Mouse (Mus musculus): ENCODE data around the gene Npas2. TPM values are rescaled to one million over a fixed set of nuclear protein-coding genes. Genes with fewer than 3 reads are reported as not detected.

Npas2 gene
- total and polyA plus RNA-seq, 3 experiments, result not detected

- Histone ChIP-seq H3K27me3 (ENCODE audit: control insufficient read depth in 1 of 2, insufficient read depth in 2 of 2, low read length in 2 of 2) (peaks cover 0 to 2% of the 10 kb centered on the region in 2 experiments; a peak in 2 of 4 replicates), H3K79me2 (ENCODE audit: control insufficient read depth, insufficient read depth, low read length, poor library complexity) (no peaks in the 10 kb centered on the region), H3K9ac (ENCODE audit: control insufficient read depth, low read depth, low read length, poor library complexity, severe bottlenecking) (no peak overlapping the region), H3K27ac (ENCODE audit: control insufficient read depth, low read depth, low read length) (no peak overlapping the region), H3K4me1 (ENCODE audit: control insufficient read depth in 1 of 2, insufficient read depth in 2 of 2, low read length in 2 of 2) (no peaks in the 10 kb centered on the region), H3K4me3 (ENCODE audit: control insufficient read depth in 1 of 2, insufficient read depth in 1 of 2, low read depth in 2 of 2, low read length in 2 of 2) (no peak overlapping the region), H3K9me3 (replicated peaks; ENCODE audit: insufficient read depth, low read length) (no peaks in the 10 kb centered on the region), H3K36me3 (ENCODE audit: control insufficient read depth in 1 of 2, insufficient read depth in 2 of 2, low read length in 2 of 2) (no peaks in the 10 kb centered on the region)
- TF ChIP-seq BHLHE40 (IDR thresholded peaks at IDR 0.05; ENCODE audit: borderline replicate concordance, low read depth, low read length) (no peak), ZKSCAN1 (IDR thresholded peaks at IDR 0.05; ENCODE audit: low read depth, low read length) (no peak), ELF1 (IDR thresholded peaks at IDR 0.05; ENCODE audit: low read depth, low read length) (no peak), POLR2A (IDR thresholded peaks at IDR 0.05; ENCODE audit: control insufficient read depth in 1 of 2, insufficient read depth in 1 of 2, low read depth in 1 of 2, low read length in 2 of 2, poor library complexity in 1 of 2) (no peak), SMC3 (IDR thresholded peaks at IDR 0.05; ENCODE audit: low read depth, low read length) (no peak), MAZ (IDR thresholded peaks at IDR 0.05; ENCODE audit: low read depth, low read length) (no peak)
- DNase-seq (ENCODE audit: low read depth, low spot score), result no peak
Measured at GRCm38 (mm10) chr1:39313352-39314245, 120.1 kb downstream of the Npas2 start.

- Histone ChIP-seq H3K79me2 (ENCODE audit: control insufficient read depth, insufficient read depth, low read length, poor library complexity) (no peaks in the 10 kb centered on the region), H3K36me3 (ENCODE audit: control insufficient read depth in 1 of 2, insufficient read depth in 2 of 2, low read length in 2 of 2) (no peaks in the 10 kb centered on the region), H3K27ac (ENCODE audit: control insufficient read depth, low read depth, low read length) (no peak overlapping the region), H3K27me3 (ENCODE audit: control insufficient read depth in 1 of 2, insufficient read depth in 2 of 2, low read length in 2 of 2) (no peaks in the 10 kb centered on the region; a peak in 1 of 4 replicates), H3K9me3 (replicated peaks; ENCODE audit: insufficient read depth, low read length) (no peaks in the 10 kb centered on the region), H3K4me1 (ENCODE audit: control insufficient read depth in 1 of 2, insufficient read depth in 2 of 2, low read length in 2 of 2) (no peaks in the 10 kb centered on the region), H3K4me3 (ENCODE audit: control insufficient read depth in 1 of 2, insufficient read depth in 1 of 2, low read depth in 2 of 2, low read length in 2 of 2) (no peak overlapping the region), H3K9ac (ENCODE audit: control insufficient read depth, low read depth, low read length, poor library complexity, severe bottlenecking) (no peak overlapping the region)
- TF ChIP-seq BHLHE40 (IDR thresholded peaks at IDR 0.05; ENCODE audit: borderline replicate concordance, low read depth, low read length) (no peak), CHD1 (IDR thresholded peaks at IDR 0.05; ENCODE audit: low read depth, low read length) (no peak), TBP (IDR thresholded peaks at IDR 0.05; ENCODE audit: low read depth, low read length) (no peak), MEF2A (IDR thresholded peaks at IDR 0.05; ENCODE audit: extremely low read depth, insufficient replicate concordance, low read depth, low read length, poor library complexity, severe bottlenecking) (no peak), SMC3 (IDR thresholded peaks at IDR 0.05; ENCODE audit: low read depth, low read length) (no peak), MYC (IDR thresholded peaks at IDR 0.05; ENCODE audit: low read depth, low read length) (no peak), ZKSCAN1 (IDR thresholded peaks at IDR 0.05; ENCODE audit: low read depth, low read length) (no peak)
- no peak for DNase-seq (ENCODE audit: low read depth, low spot score)
Measured at GRCm38 (mm10) chr1:39317935-39318334, 124.4 kb downstream of the Npas2 start.

- Histone ChIP-seq H3K79me2 (ENCODE audit: control insufficient read depth, insufficient read depth, low read length, poor library complexity) (no peaks in the 10 kb centered on the region), H3K4me3 (ENCODE audit: control insufficient read depth in 1 of 2, insufficient read depth in 1 of 2, low read depth in 2 of 2, low read length in 2 of 2) (no peak overlapping the region), H3K9me3 (replicated peaks; ENCODE audit: insufficient read depth, low read length) (no peaks in the 10 kb centered on the region), H3K27me3 (ENCODE audit: control insufficient read depth in 1 of 2, insufficient read depth in 2 of 2, low read length in 2 of 2) (no peaks in the 10 kb centered on the region; a peak in 1 of 4 replicates), H3K27ac (ENCODE audit: control insufficient read depth, low read depth, low read length) (no peak overlapping the region), H3K4me1 (ENCODE audit: control insufficient read depth in 1 of 2, insufficient read depth in 2 of 2, low read length in 2 of 2) (no peaks in the 10 kb centered on the region), H3K9ac (ENCODE audit: control insufficient read depth, low read depth, low read length, poor library complexity, severe bottlenecking) (no peak overlapping the region), H3K36me3 (ENCODE audit: control insufficient read depth in 1 of 2, insufficient read depth in 2 of 2, low read length in 2 of 2) (no peaks in the 10 kb centered on the region)
- no peak for TF ChIP-seq POLR2A (IDR thresholded peaks at IDR 0.05; ENCODE audit: control insufficient read depth in 1 of 2, insufficient read depth in 1 of 2, low read depth in 1 of 2, low read length in 2 of 2, poor library complexity in 1 of 2)
- no peak for TF ChIP-seq MYC (IDR thresholded peaks at IDR 0.05; ENCODE audit: low read depth, low read length)
- no peak for TF ChIP-seq CHD2 (IDR thresholded peaks at IDR 0.05; ENCODE audit: low read length)
- TF ChIP-seq MAZ (IDR thresholded peaks at IDR 0.05; ENCODE audit: low read depth, low read length), result no peak
- no peak for TF ChIP-seq HCFC1 (IDR thresholded peaks at IDR 0.05; ENCODE audit: low read depth, low read length)
- no peak for TF ChIP-seq ETS1 (IDR thresholded peaks at IDR 0.05; ENCODE audit: low read depth, low read length)
- TF ChIP-seq SMC3 (IDR thresholded peaks at IDR 0.05; ENCODE audit: low read depth, low read length), result no peak
- DNase-seq (ENCODE audit: low read depth, low spot score), result no peak
Measured at GRCm38 (mm10) chr1:39318870-39319269, 125.3 kb downstream of the Npas2 start.

Measured in MEL (cell line).